Mouse (Mus musculus) MEL (cell line): ENCODE results near the gene Rffl. TPM values are rescaled to one million over a fixed set of nuclear protein-coding genes. Genes with fewer than 3 reads are reported as not detected.

Experiments
- DNase-seq: peaks from one replicate; pipeline ENCODE4 v3.0.0; 2011; ENCODE audit warnings: low read depth, low spot score
- H3K27ac ChIP-seq: 2 replicates; pipeline ENCODE4 v1.5.1; 2012; ENCODE audit warnings: low read depth, mild to moderate bottlenecking, control low read depth, low read length, moderate library complexity; ENCODE audit not compliant: control insufficient read depth
- H3K27me3 ChIP-seq, 2 experiments: fragments of 150-350 bp in 1 of 2; sonication (generic) in 1 of 2; 2 replicates each; pipeline ENCODE4 v1.6.1; 2012; ENCODE audit warnings: low read length in 2 of 2, mild to moderate bottlenecking in 2 of 2, improper control_type of control experiment in 1 of 2, moderate library complexity in 1 of 2; ENCODE audit not compliant: insufficient read depth in 2 of 2, control insufficient read depth in 1 of 2
- H3K36me3 ChIP-seq, 2 experiments: 2 replicates each; pipeline ENCODE4 v1.6.1; 2012 to 2014; ENCODE audit warnings: low read length in 2 of 2, improper control_type of control experiment in 1 of 2, inconsistent platforms in 1 of 2, mild to moderate bottlenecking in 1 of 2; ENCODE audit not compliant: insufficient read depth in 2 of 2, control insufficient read depth in 1 of 2
- H3K4me1 ChIP-seq, 2 experiments: fragments of 150-350 bp in 1 of 2; sonication (generic) in 1 of 2; 2 replicates each; pipeline ENCODE4 v1.6.1; 2012; ENCODE audit warnings: low read length in 2 of 2, improper control_type of control experiment in 1 of 2, mild to moderate bottlenecking in 1 of 2; ENCODE audit not compliant: insufficient read depth in 2 of 2, control insufficient read depth in 1 of 2
- H3K4me3 ChIP-seq, 2 experiments: fragments of 150-350 bp in 1 of 2; sonication (generic) in 1 of 2; 2 replicates each; pipeline ENCODE4 v1.5.1; 2012; ENCODE audit warnings: low read depth in 2 of 2, low read length in 2 of 2, mild to moderate bottlenecking in 2 of 2, moderate library complexity in 2 of 2, control low read depth in 1 of 2, improper control_type of control experiment in 1 of 2; ENCODE audit not compliant: control insufficient read depth in 1 of 2, insufficient read depth in 1 of 2
- H3K79me2 ChIP-seq: 2 replicates; pipeline ENCODE4 v1.6.1; 2012; ENCODE audit warnings: mild to moderate bottlenecking, low read length, moderate library complexity; ENCODE audit not compliant: control insufficient read depth, poor library complexity, insufficient read depth
- H3K9ac ChIP-seq: 2 replicates; pipeline ENCODE4 v1.6.1; 2012; ENCODE audit warnings: low read depth, mild to moderate bottlenecking, control low read depth, low read length, moderate library complexity; ENCODE audit not compliant: control insufficient read depth, poor library complexity, severe bottlenecking
- H3K9me3 ChIP-seq: fragments of 150-350 bp; sonication (generic); replicated peaks from 2 replicates; pipeline ENCODE4 v1.6.1; 2012; ENCODE audit warnings: mild to moderate bottlenecking, low read length, improper control_type of control experiment, moderate library complexity; ENCODE audit not compliant: insufficient read depth
- CHD1 ChIP-seq: IDR thresholded peaks from 2 replicates; pipeline ENCODE4 v1.6.1; 2012; ENCODE audit warnings: low read depth, mild to moderate bottlenecking, inconsistent platforms, low read length, improper control_type of control experiment
- CHD2 ChIP-seq: IDR thresholded peaks from 2 replicates; pipeline ENCODE4 v1.6.1; 2011; ENCODE audit warnings: low read length, improper control_type of control experiment
- EP300 ChIP-seq, 2 experiments: IDR thresholded peaks; 2 replicates each; pipeline ENCODE4 v1.6.1; 2011; ENCODE audit warnings: improper control_type of control experiment in 2 of 2, low read length in 2 of 2, low read depth in 1 of 2, mild to moderate bottlenecking in 1 of 2
- GABPA ChIP-seq: IDR thresholded peaks from 2 replicates; pipeline ENCODE4 v1.6.1; 2012; ENCODE audit warnings: low read depth, mild to moderate bottlenecking, inconsistent platforms, low read length, improper control_type of control experiment, moderate library complexity
- MAFK ChIP-seq: IDR thresholded peaks from 2 replicates; pipeline ENCODE4 v1.6.1; 2011; ENCODE audit warnings: low read depth, mild to moderate bottlenecking, low read length, improper control_type of control experiment, borderline replicate concordance
- MAX ChIP-seq: IDR thresholded peaks from 2 replicates; pipeline ENCODE4 v1.6.1; 2011; ENCODE audit warnings: low read length, improper control_type of control experiment
- MEF2A ChIP-seq: IDR thresholded peaks from 2 replicates; pipeline ENCODE4 v1.6.1; 2014; ENCODE audit warnings: low read depth, mild to moderate bottlenecking, inconsistent platforms, low read length, improper control_type of control experiment; ENCODE audit not compliant: poor library complexity, insufficient replicate concordance, severe bottlenecking; ENCODE audit errors: extremely low read depth
- MXI1 ChIP-seq: IDR thresholded peaks from 2 replicates; pipeline ENCODE4 v1.6.1; 2011; ENCODE audit warnings: mild to moderate bottlenecking, low read depth, low read length, improper control_type of control experiment
- MYB ChIP-seq: IDR thresholded peaks from 2 replicates; pipeline ENCODE4 v1.6.1; 2011; ENCODE audit warnings: mild to moderate bottlenecking, low read depth, low read length, improper control_type of control experiment
- NELFE ChIP-seq: IDR thresholded peaks from 2 replicates; pipeline ENCODE4 v1.6.1; 2011; ENCODE audit warnings: low read depth, low read length, improper control_type of control experiment
- NRF1 ChIP-seq: IDR thresholded peaks from 2 replicates; pipeline ENCODE4 v1.6.1; 2014; ENCODE audit warnings: low read depth, mild to moderate bottlenecking, inconsistent platforms, low read length, improper control_type of control experiment, moderate library complexity; ENCODE audit not compliant: poor library complexity, insufficient read depth, severe bottlenecking
- POLR2A ChIP-seq, 2 experiments: IDR thresholded peaks; 2 replicates each; pipeline ENCODE4 v1.6.1; 2011 to 2012; ENCODE audit warnings: low read length in 2 of 2, mild to moderate bottlenecking in 2 of 2, control low read depth in 1 of 2, improper control_type of control experiment in 1 of 2, low read depth in 1 of 2, moderate library complexity in 1 of 2; ENCODE audit not compliant: control insufficient read depth in 1 of 2, insufficient read depth in 1 of 2, poor library complexity in 1 of 2
- POLR2AphosphoS2 ChIP-seq: IDR thresholded peaks from 2 replicates; pipeline ENCODE4 v1.6.1; 2011; ENCODE audit warnings: low read length, improper control_type of control experiment
- POLR2AphosphoS5 ChIP-seq: IDR thresholded peaks from 2 replicates; pipeline ENCODE4 v1.6.1; 2012; ENCODE audit warnings: low read depth, borderline replicate concordance, mild to moderate bottlenecking, inconsistent platforms, low read length, moderate library complexity, mixed read lengths
- RCOR1 ChIP-seq: IDR thresholded peaks from 2 replicates; pipeline ENCODE4 v1.6.1; 2012; ENCODE audit warnings: low read depth, mild to moderate bottlenecking, inconsistent platforms, low read length, improper control_type of control experiment
- SIN3A ChIP-seq: IDR thresholded peaks from 2 replicates; pipeline ENCODE4 v1.6.1; 2012; ENCODE audit warnings: low read length, improper control_type of control experiment, inconsistent platforms
- TAL1 ChIP-seq: IDR thresholded peaks from 2 replicates; pipeline ENCODE4 v1.6.1; 2012; ENCODE audit warnings: mild to moderate bottlenecking, inconsistent platforms, low read length, moderate library complexity, mixed read lengths
- UBTF ChIP-seq: IDR thresholded peaks from 2 replicates; pipeline ENCODE4 v1.6.1; 2012; ENCODE audit warnings: low read depth, mild to moderate bottlenecking, inconsistent platforms, low read length, improper control_type of control experiment, moderate library complexity, borderline replicate concordance; ENCODE audit not compliant: insufficient read depth
- USF2 ChIP-seq, 2 experiments: IDR thresholded peaks; 2 replicates each; pipeline ENCODE4 v1.6.1; 2011 to 2012; ENCODE audit warnings: improper control_type of control experiment in 2 of 2, low read length in 2 of 2, borderline replicate concordance in 1 of 2, inconsistent platforms in 1 of 2, low read depth in 1 of 2, mild to moderate bottlenecking in 1 of 2; ENCODE audit not compliant: insufficient read depth in 1 of 2
- ZC3H11A ChIP-seq: IDR thresholded peaks from 2 replicates; pipeline ENCODE4 v1.6.1; 2012; ENCODE audit warnings: low read depth, mild to moderate bottlenecking, inconsistent platforms, low read length, improper control_type of control experiment
- ZKSCAN1 ChIP-seq: IDR thresholded peaks from 2 replicates; pipeline ENCODE4 v1.6.1; 2012; ENCODE audit warnings: low read depth, mild to moderate bottlenecking, inconsistent platforms, low read length, improper control_type of control experiment, moderate library complexity
- ZNF384 ChIP-seq: IDR thresholded peaks from 2 replicates; pipeline ENCODE4 v1.6.1; 2012; ENCODE audit warnings: low read depth, mild to moderate bottlenecking, inconsistent platforms, low read length, improper control_type of control experiment
- polyA plus RNA-seq, 2 experiments: library from polyadenylated mRNA; stranded (reverse) in 1 of 2; unstranded in 1 of 2; fragments of >175 nt in 1 of 2; fragments of >200 nt in 1 of 2; gene quantifications; 2 replicates each; pipeline versions ENCODE4 v1.2.1 to v1.2.4; 2012; ENCODE audit warnings: low replicate concordance in 2 of 2, low read depth in 1 of 2; ENCODE audit not compliant: insufficient read length in 2 of 2, insufficient read depth in 1 of 2, missing spikeins in 1 of 2
- total RNA-seq: library from RNA; depleted of rRNA; stranded (reverse); fragments of 300-350 nt; gene quantifications from 2 replicates; pipeline ENCODE4 v1.2.3, GENCODE M21; 2012

The Rffl gene
- total and polyA plus RNA-seq, 3 experiments: 15.2 to 17.8 TPM; not detected in 1

DNA sequence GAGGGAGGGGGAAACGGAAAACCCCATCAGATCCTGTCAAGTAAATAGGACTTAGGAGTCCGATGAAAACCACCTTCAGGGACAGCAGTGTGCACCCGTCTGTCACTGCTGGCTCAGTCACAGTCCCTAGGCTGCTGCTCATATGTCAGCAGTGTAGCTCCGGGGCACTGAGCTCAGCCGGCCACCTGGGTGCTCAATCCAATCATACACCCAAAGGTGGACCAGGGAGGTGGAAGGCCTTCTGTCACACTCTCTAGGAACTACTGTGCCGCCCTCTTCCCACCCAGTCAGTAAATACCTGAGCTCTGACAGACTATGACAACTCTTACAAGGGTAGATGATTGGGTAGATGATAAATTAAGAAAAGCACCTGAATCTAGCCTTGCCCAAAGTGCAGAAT, 10.3 kb downstream of the Rffl start:
- Histone ChIP-seq H3K9ac (no peak overlapping the region), H3K36me3 (peaks cover 0 to 16% of the 10 kb centered on the region in 2 experiments; a peak in 2 of 4 replicates), H3K4me1 (peaks cover 14 to 17% of the 10 kb centered on the region in 2 experiments), H3K9me3 (no peaks in the 10 kb centered on the region), H3K27me3 (no peaks in the 10 kb centered on the region), H3K79me2 (no peaks in the 10 kb centered on the region), H3K4me3 (no peak overlapping the region), H3K27ac (no peak overlapping the region)
- TF ChIP-seq GABPA: no peak
- TF ChIP-seq RCOR1: no peak
- no peak for TF ChIP-seq MAX
- TF ChIP-seq SIN3A: no peak
- no peak for TF ChIP-seq NRF1
- TF ChIP-seq CHD2: no peak
- TF ChIP-seq NELFE: no peak
- no peak for TF ChIP-seq ZNF384
- no peak for TF ChIP-seq MYB
- no peak for TF ChIP-seq CHD1
- no peak for TF ChIP-seq MAFK
- TF ChIP-seq UBTF: no peak
- TF ChIP-seq TAL1: no peak
- TF ChIP-seq EP300 (IDR thresholded peaks at IDR 0.05; ENCODE audit: low read depth in 1 of 2, low read length in 2 of 2): no peak
- no peak for TF ChIP-seq MXI1
- TF ChIP-seq ZKSCAN1: no peak
- no peak for TF ChIP-seq MEF2A
- TF ChIP-seq POLR2A (IDR thresholded peaks at IDR 0.05; ENCODE audit: control insufficient read depth in 1 of 2, insufficient read depth in 1 of 2, low read depth in 1 of 2, low read length in 2 of 2, poor library complexity in 1 of 2): no peak
- DNase-seq: no peak

DNA sequence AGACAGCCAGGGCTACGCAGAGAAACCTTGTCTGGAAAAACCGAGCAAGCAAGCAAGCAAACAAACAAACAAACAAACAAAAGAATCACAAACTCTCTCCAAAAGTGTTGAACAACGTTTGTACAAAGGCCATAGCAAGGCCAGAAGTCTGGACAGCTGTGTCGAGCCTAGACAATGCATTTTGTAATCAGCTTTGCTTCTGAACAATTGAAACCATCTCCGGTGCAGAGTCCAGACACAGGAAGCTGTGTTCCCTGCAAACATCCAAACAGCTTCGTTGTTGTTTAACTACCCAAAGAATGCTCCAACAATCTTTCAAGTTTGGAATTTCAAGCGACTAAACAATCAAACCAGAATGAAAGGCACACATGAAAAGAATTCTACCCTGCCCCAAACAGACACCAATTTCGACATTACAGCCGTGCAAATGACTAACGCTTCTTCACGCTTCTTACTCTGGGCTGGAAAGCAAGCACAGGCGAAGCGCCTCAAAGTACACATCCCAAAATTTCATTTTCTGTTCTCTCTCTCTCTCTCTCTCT, 13.6 kb downstream of the Rffl start:
- H3K4me3 ChIP-seq: no peak overlapping the region
- H3K4me1 ChIP-seq: peaks cover 0 to 9% of the 10 kb centered on the region in 2 experiments; a peak in 3 of 4 replicates
- H3K27me3 ChIP-seq: no peaks in the 10 kb centered on the region
- TF ChIP-seq RCOR1 (no peak), NRF1 (no peak), ZC3H11A (no peak), POLR2AphosphoS2 (no peak), ZNF384 (no peak), NELFE (no peak), USF2 (IDR thresholded peaks at IDR 0.05; ENCODE audit: borderline replicate concordance in 1 of 2, insufficient read depth in 1 of 2, low read depth in 1 of 2, low read length in 2 of 2) (no peak), POLR2AphosphoS5 (no peak), MAX (no peak), ZKSCAN1 (no peak)
- no peak for DNase-seq
- no peak overlapping the region for H3K9ac ChIP-seq
- no peaks in the 10 kb centered on the region for H3K79me2 ChIP-seq
- H3K36me3 ChIP-seq: peaks cover 0 to 6% of the 10 kb centered on the region in 2 experiments; a peak in 2 of 4 replicates
- no peaks in the 10 kb centered on the region for H3K9me3 ChIP-seq
- H3K27ac ChIP-seq: no peak overlapping the region
